Mouse (Mus musculus): ENCODE results near the gene Ahcy.
"Not testable (repeated sequence)": the region's sequence is repeated elsewhere in the genome, so short reads cannot be mapped to it uniquely, and the experiment has no call there.

Ahcy gene

GRCm38 (mm10) chr2:155075649-155076048 is 1.4 kb upstream of the Ahcy start:
- in situ Hi-C loops (cut with MboI), result loop anchor here (25.0 kb wide), 1 partner anchor 112 kb away; no protein-coding TSS in a partner anchor

GRCm38 (mm10) chr2:155074766-155075330 is 551 bp upstream of the Ahcy start:
- in situ Hi-C loops (cut with MboI), result loop anchor here (25.0 kb wide), 1 partner anchor 112 kb away; no protein-coding TSS in a partner anchor

DNA sequence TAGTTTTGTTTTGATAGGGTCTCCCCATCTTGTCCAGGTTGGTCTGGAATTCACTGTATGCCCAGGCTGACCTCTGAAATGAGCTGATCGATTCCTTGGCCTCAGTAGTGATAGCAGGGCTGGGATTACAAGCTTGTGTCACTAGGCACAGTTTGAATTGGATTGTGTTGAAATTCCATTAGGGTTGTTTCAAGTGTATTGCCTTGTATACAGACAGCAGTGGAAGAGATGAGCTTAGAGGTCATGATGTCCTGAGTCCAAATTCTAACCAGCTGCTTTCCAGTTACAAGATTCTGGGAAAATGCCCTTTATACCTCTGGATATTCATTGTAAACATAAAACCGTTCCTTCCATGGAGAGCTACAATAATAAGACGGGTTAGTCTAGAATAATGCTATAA is 950 bp downstream of the Ahcy start:
- in situ Hi-C loops (cut with MboI), result no loop called here

- in situ Hi-C loops (cut with MboI), result no loop called here
Observed at GRCm38 (mm10) chr2:155072353-155073145, 1.7 kb downstream of the Ahcy start.

- in situ Hi-C loops (cut with MboI), result no loop called here
Observed at GRCm38 (mm10) chr2:155071027-155071426, 3.3 kb downstream of the Ahcy start.

DNA sequence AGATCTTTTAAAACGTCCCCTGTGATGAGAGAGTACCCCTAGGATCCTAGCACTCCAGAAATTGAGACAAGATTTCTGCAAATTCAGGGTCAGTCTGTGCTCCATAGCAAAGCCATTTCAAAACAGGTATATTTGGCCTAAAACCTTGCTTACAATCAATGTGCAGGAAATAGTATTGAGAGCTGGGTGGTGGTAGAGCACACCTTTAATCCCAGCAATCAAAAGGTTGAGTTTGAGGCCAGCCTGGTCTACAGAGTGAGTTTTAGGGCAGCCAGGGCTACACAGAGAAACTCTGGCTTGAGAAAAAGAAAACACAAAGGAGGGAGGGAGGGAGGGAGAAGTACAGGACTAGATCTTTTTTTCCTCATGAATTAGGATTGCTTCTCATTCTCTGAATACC is 16.9 kb downstream of the Ahcy start:
- in situ Hi-C loops (cut with MboI), result no loop called here

- in situ Hi-C loops (cut with MboI), result no loop called here
Observed at GRCm38 (mm10) chr2:155056076-155056578, 18.2 kb downstream of the Ahcy start.

DNA sequence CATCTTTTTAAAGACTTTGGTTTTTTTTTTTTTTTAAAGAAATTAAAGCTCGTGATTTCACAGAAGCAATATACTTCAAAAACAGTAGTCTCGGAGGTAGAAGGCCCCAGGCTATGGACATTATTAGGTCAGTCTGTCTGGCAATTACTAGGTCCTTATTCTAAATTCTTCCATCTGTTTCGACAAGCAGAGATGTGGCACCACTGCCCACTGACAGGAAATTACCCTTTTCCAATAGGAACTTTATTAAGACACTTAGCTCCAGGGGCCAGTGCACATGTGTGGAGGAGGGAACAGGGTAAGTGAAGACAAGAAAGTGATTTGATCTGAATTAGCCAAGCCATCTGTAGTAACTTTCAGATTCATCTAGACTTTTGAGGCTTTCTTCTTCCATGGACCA is 19.6 kb downstream of the Ahcy start:
- in situ Hi-C loops (cut with MboI), result no loop called here

- in situ Hi-C loops (cut with MboI), result not testable (repeated sequence)
Observed at GRCm38 (mm10) chr2:155053512-155053911, 20.8 kb downstream of the Ahcy start.

- in situ Hi-C loops (cut with MboI), result no loop called here
Observed at GRCm38 (mm10) chr2:155052681-155053080, 21.6 kb downstream of the Ahcy start.

DNA sequence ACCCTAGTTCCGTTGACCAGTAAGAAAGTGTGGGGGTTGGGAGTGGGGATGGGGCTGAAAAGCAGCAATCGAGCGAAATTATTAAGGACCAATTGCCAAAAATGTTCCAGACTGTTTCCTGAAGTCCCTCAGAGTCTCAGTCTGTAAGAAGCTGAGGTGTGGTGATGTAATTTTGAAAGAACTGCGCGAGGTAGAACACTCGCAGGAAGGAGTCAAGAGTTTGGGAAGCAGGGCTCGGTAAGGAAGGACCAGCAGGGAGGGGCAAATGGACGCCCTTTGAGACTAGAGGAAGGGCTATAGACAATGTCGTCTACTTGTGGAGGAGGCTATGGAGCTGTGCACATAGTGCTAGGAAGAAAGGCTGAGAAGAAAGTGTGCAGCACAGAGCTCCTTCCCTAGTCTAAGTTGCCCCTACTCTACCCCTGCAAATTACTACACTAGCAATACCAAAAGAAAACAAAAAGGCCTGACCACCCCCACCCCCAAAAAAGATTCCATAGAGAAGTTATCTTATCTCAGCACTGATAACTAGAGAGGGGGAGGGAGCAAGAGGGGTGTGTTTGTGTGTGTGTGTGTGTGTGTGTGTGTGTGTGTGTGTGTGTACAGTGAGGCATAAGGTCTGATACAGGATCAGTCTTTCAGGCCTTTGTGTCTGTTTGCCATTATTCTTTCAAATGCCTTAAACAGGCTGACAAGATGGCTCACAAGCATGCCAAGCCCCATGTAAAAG is 22.5 kb downstream of the Ahcy start:
- in situ Hi-C loops (cut with MboI), result no loop called here

GRCm38 (mm10) chr2:155050504-155051236 is 23.6 kb downstream of the Ahcy start:
- in situ Hi-C loops (cut with MboI), result no loop called here

GRCm38 (mm10) chr2:155050108-155050503 is 24.2 kb downstream of the Ahcy start:
- in situ Hi-C loops (cut with MboI), result no loop called here

- in situ Hi-C loops (cut with MboI), result no loop called here
Observed at GRCm38 (mm10) chr2:155047452-155048178, 26.7 kb downstream of the Ahcy start.

DNA sequence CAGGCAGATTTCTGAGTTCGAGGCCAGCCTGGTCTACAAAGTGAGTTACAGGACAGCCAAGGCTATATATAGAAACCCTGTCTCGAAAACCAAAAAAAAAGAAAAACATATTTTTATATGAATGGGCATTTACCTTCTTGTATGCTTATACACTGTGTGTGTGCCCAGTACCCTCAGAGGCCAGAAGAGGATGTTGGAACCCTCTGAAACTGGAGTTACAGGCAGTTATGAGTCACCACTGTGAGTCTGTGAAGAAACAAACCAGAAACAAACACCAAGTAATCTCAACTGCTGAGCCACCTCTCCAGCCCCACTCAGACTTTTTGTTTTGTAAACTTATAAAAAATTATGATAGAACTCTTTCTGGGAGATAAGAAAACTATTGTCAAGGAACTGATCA is 27.5 kb downstream of the Ahcy start:
- in situ Hi-C loops (cut with MboI), result no loop called here

- in situ Hi-C loops (cut with MboI), result no loop called here
Observed at GRCm38 (mm10) chr2:155045075-155045474, 29.2 kb downstream of the Ahcy start.

DNA sequence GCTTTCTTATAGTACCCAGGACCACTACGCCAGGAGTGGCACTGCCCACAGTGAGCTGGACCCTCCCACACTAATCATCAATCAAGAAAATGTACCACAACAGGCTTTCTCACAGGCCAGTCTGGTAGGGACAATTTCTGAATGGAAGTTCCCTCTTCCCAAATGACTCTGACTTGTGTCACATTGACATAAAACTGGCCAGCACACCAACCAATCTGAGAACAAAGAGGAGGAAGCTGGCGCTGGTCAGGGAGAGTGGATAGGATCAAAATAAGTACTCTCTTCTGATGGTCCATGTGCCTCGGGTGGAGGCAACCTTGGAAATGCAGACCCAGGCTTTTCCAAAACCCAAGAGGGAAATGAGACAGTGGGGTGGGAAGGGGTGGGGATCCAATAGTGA is 29.8 kb downstream of the Ahcy start:
- in situ Hi-C loops (cut with MboI), result no loop called here

DNA sequence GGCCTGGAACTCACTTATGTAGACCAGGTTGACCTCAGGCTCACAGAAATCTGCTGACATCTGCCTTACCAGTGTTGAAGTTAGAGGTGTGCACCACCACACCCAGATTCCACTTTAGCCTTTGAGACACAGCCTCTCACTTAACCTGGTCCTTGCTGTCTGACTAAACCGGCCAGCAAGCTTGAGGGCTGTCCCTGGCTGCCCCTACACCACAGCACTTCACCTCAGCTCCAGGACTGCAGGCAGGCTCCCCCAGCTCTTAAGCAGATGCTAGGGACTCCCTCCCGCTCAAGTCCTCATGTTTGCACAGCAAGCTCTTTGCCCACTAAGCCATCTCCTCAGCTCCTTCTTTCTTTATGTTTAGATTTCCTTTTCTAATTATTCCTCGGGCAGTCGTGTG is 34.3 kb downstream of the Ahcy start:
- in situ Hi-C loops (cut with MboI), result no loop called here

DNA sequence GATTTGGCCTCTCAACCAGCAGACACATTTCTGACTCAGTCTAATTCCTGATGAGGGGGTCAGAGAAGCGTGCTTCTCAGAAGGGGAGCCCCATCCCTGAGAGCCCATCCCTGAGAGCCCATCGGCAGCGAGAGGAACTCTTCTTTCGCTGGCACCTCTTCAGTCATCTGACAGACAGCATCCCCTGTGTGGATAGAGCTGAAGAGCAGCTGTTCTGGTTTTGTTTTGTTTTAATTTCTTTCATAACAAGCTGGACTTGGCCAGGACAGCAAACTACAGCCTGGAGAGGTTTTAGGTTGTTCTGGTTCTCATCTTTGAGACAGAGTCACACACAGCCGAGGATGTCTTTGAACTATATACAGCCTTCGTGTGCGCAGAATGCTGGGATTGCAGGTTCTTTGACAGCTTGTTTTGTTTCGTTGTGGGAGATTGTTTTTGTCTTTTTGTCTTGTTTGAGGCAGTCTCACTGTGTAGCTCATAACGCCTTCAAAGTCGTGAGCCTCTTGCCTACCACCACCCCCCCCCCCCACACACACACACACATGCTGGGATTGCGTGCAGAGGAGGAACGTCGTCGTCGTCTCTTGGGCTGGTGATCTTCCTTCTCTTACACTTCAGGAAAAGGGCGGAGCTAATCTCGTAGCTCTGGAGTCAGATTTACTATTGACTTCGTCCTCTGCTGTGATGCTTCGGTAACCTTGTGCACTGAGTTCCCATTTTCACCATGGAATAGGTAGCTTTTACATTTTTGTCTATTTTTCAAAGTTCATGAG is 41.2 kb downstream of the Ahcy start:
- in situ Hi-C loops (cut with MboI), result no loop called here

- in situ Hi-C loops (cut with MboI), result no loop called here
Observed at GRCm38 (mm10) chr2:155030831-155031230, 43.5 kb downstream of the Ahcy start.
